Mouse (Mus musculus): ENCODE measurements around the gene Nsun7.

- TF ChIP-seq CTCF (IDR thresholded peaks at IDR 0.05; ENCODE audit: low read depth, low read length) (no peak), GATA1 (IDR thresholded peaks at IDR 0.05; ENCODE audit: borderline replicate concordance, low read length) (no peak), POLR2AphosphoS5 (IDR thresholded peaks at IDR 0.05; ENCODE audit: insufficient replicate concordance, low read depth, low read length) (no peak), TAL1 (conservative IDR thresholded peaks at IDR 0.05; ENCODE audit: low read depth, low read length) (no peak), GATA2 (IDR thresholded peaks at IDR 0.05; ENCODE audit: borderline replicate concordance, low read depth, low read length) (no peak)
These were observed 82.2 kb downstream of the Nsun7 start for GRCm38 (mm10) chr5:66341848-66342247.
